Mouse (Mus musculus): ENCODE data around the gene Spata31d1d.
A peak's percentile ranks its signal among the peaks of the same experiment; 100 is the strongest.
"Not testable (repeated sequence)": the region's sequence is repeated elsewhere in the genome, so short reads cannot be mapped to it uniquely, and the experiment has no call there.

Spata31d1d gene

DNA sequence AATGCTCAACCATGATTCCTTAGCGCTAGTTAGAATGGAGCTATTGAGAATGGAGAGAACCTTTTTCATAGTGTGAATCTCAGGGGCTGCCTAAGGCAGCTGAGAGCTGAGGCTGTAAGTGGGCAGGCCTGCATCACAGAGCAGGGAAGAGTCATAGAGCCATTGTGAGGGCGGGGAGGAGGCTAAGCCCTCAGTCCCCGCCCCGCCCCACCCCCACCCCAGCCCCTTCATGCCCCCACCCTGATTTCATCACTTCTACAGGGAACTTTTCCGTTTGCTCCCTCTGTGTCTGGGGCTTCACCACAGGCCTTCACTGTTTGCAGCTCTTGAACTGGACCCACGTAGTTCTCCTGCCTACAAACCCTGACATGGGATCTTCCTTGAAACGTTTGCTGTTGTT lies at the start of gene Spata31d1d:
TSS of gene Spata31d1d (minus strand) at position 101 of the 400 bp plus-strand sequence.
- no peak for DNase-seq (ENCODE audit: low spot score)

DNA sequence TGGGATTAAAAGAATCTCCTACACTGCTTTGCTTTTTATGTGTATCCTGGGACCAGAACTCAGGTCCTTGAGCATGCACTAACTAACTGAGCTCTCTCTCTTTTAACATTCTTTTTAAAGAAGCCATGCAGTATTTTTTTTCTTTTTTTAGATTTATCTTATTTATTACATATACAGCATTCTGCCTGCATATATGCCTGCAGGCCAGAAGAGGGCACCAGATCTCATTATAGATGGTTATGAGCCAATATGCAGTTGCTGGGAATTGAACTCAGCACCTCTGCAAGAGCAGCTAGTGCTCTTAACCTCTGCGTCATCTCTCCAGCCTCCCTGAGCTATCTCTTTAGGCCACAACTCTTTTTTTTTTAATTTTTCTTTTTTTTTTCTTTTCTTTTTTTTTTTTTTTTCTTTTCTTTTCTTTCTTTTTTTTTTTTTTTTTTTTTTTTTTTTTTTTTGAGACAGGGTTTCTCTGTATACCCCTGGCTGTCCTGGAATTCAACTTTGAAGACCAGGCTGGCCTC lies 48.3 kb upstream of the Spata31d1d start:
- not testable (repeated sequence) for DNase-seq (ENCODE audit: low spot score)

DNA sequence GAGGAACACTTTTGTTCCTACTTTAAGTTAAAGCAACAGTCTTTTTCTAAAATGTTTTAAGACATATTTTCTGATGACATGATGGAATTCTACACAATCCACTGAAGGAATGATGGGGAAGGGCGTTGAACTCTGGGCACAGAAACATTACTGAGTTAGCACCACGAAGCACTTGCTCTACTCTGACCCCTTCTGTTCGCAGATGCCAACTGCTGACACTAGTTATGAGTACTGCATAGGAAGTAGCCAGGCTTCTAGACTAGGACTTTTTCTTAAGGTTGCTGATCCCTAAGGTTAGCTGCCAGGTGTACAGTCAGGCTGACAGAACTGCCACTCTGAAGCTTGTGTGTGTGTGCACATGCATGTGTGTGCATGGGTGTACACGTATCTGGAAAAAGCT lies 47.7 kb upstream of the Spata31d1d start:
- DNase-seq (ENCODE audit: low spot score), result no peak

DNA sequence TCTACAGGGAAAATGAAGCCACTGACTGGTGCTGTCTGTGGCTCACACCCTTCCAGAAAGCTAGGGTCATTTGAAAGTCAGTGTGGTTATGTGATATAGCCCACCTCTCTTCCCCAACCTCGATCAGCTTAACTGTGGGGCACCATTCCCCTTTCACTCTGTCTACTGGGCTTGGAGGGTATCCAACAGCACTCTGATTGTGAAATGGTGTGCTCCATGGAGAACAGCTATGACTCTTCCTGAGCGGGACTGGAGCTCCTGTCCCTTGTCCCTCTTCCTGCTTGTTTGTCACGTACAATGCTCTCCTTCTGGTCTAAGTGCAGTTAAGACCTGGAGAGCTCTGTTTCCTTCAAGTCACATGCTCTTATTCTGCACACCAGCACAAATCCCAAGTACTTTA lies 43.6 kb upstream of the Spata31d1d start:
- DNase-seq (ENCODE audit: low spot score), result no peak

DNA sequence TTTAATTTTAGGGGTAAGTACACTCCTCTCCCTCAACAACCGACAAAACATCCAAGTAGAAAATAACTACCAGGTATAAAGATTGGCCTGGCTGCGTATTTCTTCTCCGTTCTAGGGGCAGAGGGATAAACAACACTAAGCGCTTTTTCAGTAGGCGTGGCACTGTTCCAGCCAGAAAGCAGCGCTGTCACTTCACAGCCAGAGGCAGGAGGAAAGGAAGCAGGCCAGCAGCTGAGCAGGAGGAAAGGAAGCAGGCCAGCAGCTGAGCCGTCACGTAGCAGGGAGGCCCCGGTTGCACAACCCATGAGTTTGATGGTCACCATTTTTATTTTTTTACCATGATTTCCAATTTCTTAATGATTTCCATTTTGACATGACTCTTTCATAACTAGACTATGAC lies 39.7 kb upstream of the Spata31d1d start:
- DNase-seq (ENCODE audit: low spot score), result peak; percentile 45

DNA sequence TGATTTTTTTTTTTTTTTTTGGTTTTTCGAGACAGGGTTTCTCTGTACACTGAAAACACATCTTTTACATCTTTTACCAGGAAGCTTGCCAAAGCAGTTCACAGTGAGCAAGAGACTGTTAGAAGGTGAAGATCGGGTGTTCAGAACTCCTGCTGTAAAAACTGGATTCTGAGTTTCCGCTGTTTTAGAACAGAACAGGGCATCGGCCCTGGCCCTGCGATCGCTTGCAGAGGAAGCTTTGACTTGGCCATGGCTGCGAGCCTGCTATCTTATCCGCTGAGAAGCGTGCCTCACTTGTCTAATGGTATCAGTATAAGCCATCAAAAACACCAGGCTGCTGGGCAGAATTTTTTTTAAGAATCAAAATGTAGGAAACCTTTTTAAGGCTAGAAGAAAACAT lies 39.3 kb upstream of the Spata31d1d start:
- no peak for DNase-seq (ENCODE audit: low spot score)

DNA sequence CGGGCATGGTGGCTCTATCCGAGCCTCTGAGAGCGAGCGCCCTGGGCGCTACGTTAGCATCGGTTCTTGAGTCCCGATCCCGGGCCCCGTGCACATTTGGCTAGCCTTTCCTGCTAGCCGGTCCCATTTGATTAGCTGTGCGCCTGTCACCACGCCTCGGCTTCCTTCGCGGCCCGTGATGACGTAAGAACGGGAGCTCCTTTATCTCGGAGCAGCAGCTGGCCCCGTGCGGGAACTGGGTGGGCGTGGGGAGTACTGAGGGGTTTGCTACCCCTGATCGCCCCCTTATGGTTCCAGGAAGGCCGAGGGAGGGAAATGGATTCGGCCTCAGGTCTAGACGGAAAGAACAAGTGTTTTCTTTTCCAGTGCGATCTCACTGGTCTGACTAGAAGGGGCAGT lies 38.6 kb upstream of the Spata31d1d start:
- peak; percentile 85 for DNase-seq (ENCODE audit: low spot score)

DNA sequence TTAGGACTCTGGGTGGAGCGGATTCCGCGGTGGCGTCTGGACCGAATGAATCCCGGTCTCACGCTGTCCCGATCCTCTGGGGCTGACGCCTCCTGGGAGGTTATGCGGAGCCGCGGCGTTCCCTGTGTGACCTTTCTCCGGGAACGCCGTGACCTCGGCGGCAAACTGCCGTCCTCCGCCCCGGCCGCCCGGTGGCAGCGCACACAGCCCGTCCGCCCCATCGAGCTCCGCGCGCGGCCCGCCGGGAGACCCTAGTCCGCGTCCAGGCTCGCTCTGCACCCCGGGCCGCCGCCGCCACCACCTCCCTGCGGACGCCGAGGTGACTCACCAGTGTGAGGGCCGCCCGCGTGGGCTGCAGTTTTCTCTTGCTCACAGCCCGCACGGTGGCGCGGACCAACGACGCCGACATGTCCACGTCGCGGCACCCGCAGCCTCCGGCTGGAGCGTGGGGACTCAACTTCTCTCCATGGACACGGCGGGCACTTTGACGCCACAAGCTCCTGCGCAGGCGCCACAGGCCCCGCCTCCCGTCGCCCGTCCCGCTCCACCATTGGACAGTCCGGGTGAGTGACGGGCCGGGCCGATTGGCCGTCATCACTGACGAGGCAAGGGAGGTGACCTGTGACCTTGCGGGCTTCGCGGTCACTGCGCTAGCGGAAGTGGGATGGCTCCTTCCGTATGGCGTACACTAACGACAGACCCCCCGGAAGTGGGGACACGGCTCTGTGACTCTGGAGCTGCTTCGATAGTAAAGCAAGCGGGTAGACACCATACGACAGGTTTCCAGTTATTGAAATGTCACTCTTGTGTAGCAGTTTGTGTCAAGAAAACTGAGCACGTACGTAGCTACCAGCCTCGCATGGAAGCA lies 38.0 kb upstream of the Spata31d1d start, which contains the start of gene Isca1:
TSS of gene Isca1 (minus strand) at position 515 of the 868 bp plus-strand sequence.
- DNase-seq (ENCODE audit: low spot score), result peak; percentile 97

DNA sequence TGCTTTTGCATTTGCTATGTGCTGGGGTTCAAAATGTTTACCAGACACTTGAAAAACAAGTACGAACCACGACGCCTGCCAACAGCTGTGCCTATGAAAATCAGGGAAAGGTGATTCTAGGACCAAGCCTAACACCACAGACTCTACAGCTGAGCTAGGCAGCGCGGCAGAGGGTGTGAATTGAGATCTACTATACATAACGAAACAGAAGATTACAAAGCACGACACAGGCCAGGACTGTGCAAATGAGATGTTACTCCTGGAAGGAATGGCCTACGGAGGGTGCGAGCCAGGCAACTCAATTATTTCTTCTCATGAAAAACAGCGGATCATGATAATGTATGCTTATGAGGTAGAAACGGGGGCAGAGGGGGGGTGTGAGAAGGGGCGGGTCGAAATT lies 37.0 kb upstream of the Spata31d1d start:
- DNase-seq (ENCODE audit: low spot score), result no peak

DNA sequence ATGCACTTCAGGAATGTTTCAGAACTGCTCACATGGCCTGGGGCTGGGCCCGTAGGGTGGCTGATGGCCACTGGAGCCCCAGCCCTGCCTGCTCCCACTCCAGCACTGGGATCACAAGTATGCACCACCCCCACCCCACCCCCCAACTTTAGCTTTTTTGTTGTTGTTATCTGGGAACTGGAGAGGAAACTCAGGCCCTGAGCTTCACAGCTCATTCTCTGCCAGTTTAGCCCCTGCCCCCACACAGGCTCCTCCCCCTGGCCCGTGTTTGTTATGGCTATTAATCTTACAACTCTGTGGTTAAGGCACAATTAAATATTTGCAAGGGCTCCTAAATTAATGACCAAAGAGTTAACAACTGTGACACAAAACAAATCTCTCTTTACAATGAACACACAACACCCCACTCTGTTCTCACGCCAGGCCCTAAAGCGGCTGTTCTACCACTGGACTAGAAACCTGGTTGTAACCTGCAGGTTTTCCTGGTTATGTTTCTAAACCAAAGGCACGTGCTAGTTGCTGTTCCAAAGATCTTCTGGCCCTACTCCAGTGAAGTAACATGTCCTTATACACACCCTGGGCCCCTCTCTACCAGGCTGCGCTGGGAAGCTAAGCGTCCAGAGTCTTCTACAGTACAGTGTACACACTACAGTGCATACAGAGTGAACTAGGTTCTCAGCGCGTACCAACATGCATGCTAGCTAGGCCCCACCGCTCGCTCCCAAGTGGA lies 35.4 kb upstream of the Spata31d1d start:
- no peak for DNase-seq (ENCODE audit: low spot score)

DNA sequence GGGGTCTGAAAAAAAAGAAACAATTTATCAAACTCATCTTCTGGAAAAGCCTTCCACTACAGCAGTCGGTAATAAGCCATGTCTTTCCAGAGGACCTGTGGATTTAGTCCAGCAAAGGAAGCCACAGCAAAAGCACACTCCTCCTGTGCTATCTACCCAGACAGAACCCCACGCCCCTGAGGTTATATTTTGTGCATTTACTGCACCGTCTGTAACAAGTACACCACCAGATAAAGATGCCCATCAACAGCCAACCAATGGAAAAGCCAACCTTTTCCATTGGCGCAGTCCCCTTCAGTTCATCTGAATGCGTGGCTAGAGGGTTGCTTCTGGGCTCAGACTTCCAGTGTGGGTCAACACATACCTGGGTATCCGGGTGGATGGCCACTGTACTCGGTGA lies 31.2 kb upstream of the Spata31d1d start:
- no peak for DNase-seq (ENCODE audit: low spot score)

DNA sequence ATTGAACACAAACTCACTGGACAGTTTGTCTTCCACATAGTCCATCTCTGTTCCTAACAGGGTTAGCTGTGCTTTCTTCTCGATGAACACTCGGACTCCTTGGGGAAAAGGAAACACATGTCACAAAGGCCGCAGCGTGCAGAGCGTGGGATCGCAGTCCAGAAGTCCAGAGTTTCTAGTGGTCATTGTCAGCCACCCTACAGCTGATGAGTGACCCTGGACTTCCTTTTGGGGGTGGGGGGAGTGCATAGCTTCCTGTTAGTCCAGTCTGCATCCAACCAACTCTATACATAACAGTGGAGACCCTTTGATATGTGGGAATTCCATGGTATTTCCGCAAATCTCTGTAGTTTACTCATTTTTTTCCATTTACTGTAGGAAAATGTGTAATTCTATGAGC lies 25.4 kb upstream of the Spata31d1d start:
- DNase-seq (ENCODE audit: low spot score), result no peak

DNA sequence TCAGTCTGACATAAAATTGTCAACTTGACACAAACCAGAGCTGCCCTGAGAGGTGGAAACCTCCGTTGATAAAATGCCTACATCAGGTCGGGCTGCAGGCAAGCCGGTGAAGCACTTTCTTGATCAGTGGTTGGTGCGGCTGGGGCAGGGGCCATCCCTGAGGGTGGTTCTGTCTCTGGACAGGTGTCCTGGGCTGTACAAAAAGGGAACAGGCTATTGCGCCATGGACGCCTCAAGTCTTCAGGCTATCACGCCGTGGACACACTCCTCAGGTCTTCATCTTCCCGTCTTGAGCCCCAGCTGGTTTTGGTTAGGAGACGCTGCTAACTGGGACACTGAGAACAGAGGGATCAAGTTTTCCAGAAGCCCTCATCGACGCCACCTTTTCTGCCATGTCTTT lies 18.8 kb upstream of the Spata31d1d start:
- no peak for DNase-seq (ENCODE audit: low spot score)

DNA sequence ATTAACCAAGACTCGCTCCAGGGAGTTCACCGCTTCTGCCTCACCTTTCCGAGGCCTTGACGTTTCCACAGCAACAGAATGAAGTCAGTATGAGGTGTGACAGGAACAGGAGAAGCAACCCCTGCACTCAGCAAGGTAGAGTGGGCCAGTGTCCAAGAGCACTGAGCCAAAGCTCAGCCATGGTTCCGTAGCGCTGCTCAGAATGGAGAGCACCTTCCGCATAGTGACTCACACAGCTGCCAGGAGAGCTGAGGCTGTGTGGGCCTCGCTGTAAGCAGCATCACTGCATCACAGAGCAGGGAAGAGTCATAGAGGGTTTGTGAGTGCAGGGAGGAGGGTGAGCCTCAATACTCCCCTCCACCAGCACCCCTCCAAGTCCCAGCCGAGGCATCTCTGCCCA lies 15.2 kb upstream of the Spata31d1d start, which contains the start of gene 1700014D04Rik:
TSS of gene 1700014D04Rik (minus strand) at position 42 of the 400 bp plus-strand sequence.
- DNase-seq (ENCODE audit: low spot score), result no peak

DNA sequence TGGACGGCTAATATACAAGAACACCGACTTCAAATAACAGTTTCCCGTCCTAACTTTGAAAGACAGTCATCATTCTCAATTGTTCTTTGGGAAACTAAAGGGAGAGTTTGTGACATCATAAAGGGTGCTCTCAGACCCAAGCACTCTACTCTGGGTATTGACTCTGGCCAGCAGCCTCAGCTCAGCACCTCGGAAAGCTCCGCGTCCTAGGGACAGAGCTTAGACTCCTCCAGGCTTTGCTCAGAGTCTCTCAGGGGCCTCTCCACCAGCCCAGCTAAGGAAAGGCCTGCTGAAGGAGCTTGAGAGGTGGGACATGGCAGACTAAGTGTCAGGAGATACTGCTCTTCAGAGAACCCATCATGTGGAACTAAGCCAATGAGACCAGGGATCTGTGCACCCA lies 14.6 kb upstream of the Spata31d1d start:
- no peak for DNase-seq (ENCODE audit: low spot score)

DNA sequence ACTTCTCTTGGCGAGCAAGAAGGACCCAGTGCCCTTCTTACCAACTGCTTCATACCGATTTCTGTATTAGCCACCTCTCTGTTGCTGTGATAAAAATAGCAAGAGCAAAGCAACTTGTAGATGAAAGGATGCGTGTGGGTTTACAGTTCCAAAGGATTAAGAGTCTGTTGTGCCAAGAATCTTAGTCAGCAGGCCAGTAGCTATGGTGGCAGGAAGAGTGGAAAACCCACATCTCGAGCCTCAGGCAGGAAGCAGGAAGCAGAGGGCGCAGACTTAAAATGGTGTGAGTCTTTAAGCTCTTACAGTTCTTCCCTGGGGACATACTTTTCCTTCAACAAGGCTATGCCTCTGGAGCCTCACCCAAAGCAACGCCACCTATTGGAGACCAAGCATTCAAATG lies 13.9 kb upstream of the Spata31d1d start:
- no peak for DNase-seq (ENCODE audit: low spot score)

DNA sequence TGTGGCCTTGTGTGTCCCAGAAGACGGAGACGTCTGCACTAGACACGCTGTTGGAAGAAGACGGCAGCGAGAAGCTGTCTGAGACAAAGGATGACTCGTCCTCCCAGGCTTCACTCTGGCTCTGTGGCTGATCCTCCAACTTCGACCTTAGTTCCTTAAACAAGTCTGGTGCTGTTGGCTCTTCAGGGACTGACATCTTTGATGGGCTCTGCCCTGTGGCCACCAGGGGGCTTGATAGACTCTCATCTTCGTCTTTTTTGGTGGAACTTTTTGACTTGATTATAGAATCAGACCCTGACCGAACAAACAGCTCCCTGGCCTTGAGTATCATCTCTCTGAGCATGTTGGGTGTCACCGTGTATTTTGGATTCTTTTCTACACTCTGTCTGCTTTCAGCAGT lies 10.1 kb upstream of the Spata31d1d start:
- DNase-seq (ENCODE audit: low spot score), result no peak

DNA sequence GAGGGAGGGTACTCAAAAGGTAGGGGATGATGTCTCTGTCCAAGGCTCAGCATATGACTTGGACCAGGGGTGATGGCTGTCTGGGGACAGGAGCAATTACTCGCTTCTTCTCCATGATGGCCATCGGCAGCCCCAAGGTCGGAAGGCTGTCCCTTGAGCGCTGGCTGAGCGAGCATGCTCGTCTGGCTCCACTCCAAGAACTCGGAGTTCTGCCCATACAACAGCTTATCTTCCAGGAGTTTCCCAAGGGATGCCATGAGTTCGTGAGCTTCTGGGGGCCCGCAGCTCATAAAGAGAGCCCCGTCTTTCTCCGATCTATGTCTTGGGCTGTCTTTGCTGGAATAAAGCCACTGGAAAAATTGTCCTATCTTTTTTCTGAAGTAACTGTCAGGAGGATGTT lies 9.5 kb upstream of the Spata31d1d start:
- peak; percentile 73 for DNase-seq (ENCODE audit: low spot score)

DNA sequence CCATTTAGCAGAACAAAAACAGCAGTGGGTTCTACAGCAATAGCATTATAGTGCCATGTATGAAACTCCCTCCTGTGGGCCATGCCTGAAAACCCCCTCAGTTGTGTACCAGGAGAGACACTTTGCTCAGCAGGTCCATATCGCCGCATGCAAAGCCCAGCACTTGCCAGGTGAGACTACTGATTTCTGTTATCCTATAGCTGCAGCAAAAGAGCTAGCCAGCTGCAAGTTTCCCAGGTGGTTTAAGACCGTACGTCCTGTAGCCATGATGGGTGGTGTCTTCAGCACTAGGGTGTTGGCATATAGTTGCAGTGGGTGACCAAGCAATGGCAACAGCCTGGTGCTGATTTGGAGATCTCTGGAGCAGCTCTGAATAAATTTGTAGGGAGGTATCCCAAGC lies 7.8 kb upstream of the Spata31d1d start:
- DNase-seq (ENCODE audit: low spot score), result no peak

DNA sequence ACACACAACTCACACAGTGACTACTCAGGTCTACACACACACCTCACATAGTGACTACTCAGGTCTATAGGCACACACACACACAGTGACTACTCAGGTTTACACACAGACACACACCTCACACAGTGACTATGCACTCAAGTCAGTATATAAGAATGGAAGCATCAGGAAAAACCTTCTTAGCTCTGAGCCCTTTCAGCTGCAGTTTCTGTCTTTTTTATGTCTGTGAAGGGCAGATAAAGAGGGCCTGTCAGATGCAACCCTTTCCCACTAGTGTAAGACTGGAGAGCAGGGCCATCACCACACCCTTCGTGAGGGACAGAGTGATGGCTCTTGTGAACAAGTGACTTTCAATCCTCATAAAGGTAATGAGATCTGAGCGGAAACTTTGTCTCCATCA lies 6.9 kb upstream of the Spata31d1d start:
- no peak for DNase-seq (ENCODE audit: low spot score)

DNA sequence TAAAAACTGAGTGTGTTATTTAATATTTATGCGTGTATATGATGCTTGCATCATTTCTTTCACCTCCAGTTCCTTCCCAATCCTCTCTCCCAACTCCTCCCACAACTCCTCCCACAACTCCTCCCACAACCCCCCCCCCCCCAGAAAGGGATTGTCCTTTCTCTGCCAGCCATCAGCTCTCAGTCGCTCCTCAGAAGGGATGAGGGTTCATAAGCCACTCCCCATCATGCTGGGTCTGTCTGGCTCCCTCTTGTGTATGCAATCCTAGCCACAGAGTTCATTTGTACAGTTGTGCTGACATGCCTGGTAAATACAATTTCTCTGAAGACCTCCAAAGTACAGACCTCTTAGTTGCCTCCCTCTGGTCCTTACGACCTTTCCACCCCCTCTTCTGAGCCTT lies 3.6 kb upstream of the Spata31d1d start:
- DNase-seq (ENCODE audit: low spot score), result no peak

DNA sequence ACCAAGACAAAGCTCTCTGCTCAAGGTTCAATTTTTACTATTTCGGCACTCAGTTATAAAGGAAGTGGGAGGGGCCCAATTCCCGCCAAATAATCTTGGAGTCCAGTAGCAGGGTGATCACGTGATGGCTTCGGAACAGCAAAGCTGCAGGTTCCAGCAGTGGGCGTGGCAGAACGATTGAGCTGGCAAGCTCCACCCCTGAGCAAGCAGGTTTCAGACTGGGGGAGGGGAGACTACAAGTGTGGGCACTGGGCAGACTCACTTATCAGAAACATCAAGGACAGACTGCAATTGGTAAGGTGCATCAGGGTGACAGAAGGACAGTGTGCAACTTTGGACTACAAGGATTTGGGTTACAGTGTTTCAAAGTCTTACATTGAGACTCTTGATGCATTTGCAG lies 2.8 kb upstream of the Spata31d1d start:
- DNase-seq (ENCODE audit: low spot score), result peak; percentile 55

DNA sequence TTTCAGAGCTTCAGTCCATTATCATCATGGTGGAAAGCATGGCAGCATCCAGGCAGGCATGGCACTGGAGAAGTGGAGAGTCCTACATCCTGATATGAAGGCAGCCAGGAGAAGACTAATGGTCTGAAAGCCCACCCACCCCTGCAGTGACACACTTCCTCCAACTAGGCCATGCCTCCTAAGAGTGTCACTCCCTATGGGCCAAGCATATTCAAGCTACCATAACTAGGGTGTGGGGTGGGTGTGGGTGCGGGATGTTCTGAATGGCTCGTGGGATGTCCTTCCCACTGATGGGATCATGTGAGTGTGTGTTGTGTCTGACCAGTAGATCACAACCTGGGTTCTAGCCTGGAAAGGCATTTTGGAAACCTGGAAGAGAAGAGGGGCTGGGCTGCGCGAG lies 2.4 kb upstream of the Spata31d1d start:
- DNase-seq (ENCODE audit: low spot score), result no peak

Measured in testis, postnatal 14 days (tissue).